Comparison of ENCODE assay signal across 8 mouse cellular contexts in genomic region chr13:108300346-108300950, GRCm38 (mm10). TPM values are rescaled to one million over a fixed set of nuclear protein-coding genes. Genes with fewer than 3 reads are reported as not detected.
DNase-seq lines count a peak whose midpoint lies in the region; ATAC-seq lines count a peak whose summit lies in the region.

No protein-coding gene starts in this region.

- H3K4me2 ChIP-seq in hindbrain, embryonic 13.5 days: no peak overlapping the region
- no peak overlapping the region for H3K4me2 ChIP-seq in intestine, embryonic 14.5 days (ENCODE audit: low read length)
- no peak overlapping the region for H3K4me2 ChIP-seq in heart, embryonic 11.5 days

- peaks cover 37% of the 10 kb centered on the region for H3K4me1 ChIP-seq in hindbrain, embryonic 10.5 days (replicated peaks)
- peaks cover 17% of the 10 kb centered on the region for H3K4me1 ChIP-seq in hindbrain, embryonic 13.5 days (replicated peaks)
- H3K4me1 ChIP-seq in intestine, embryonic 14.5 days (replicated peaks; ENCODE audit: control insufficient read depth, insufficient read depth, low read length): peaks cover 10% of the 10 kb centered on the region; the same call in 1 of the 2 replicates
- 0 out of 2 replicates have a peak, but pooled peaks cover 2% of the 10 kb centered on the region for H3K4me1 ChIP-seq in heart, embryonic 11.5 days (ENCODE audit: control insufficient read depth, insufficient read depth, low read length)

- DNase-seq in hindbrain, embryonic 10.5 days (ENCODE audit: low spot score): peak; percentile 45
- peak; percentile 15 for DNase-seq in NIH3T3 (ENCODE audit: low read depth)
- DNase-seq in intestine, embryonic 14.5 days (ENCODE audit: low spot score): peak; percentile 59
- DNase-seq in ovary, postnatal 36 days (ENCODE audit: low spot score): no peak
- DNase-seq in cerebellum, adult 11-12 months: no peak

- no peak overlapping the region for H3K9ac ChIP-seq in hindbrain, embryonic 13.5 days
- no peak overlapping the region for H3K9ac ChIP-seq in intestine, embryonic 14.5 days (ENCODE audit: low read length)
- H3K9ac ChIP-seq in heart, embryonic 11.5 days (ENCODE audit: low read depth, low read length): no peak overlapping the region

- 26% methylated on average over 5 of the region's 5 CpGs for WGBS in hindbrain, embryonic 10.5 days
- 22% methylated on average over 5 of the region's 5 CpGs for WGBS in hindbrain, embryonic 13.5 days
- 17% methylated on average over 5 of the region's 5 CpGs for WGBS in intestine, embryonic 14.5 days
- WGBS in heart, embryonic 11.5 days (ENCODE audit: insufficient replicate concordance): 10% methylated on average over 5 of the region's 5 CpGs

- no peaks in the 10 kb centered on the region for H3K9me3 ChIP-seq in hindbrain, embryonic 10.5 days
- H3K9me3 ChIP-seq in hindbrain, embryonic 13.5 days: no peaks in the 10 kb centered on the region
- no peaks in the 10 kb centered on the region for H3K9me3 ChIP-seq in intestine, embryonic 14.5 days (ENCODE audit: control insufficient read depth, low read length)
- no peaks in the 10 kb centered on the region for H3K9me3 ChIP-seq in heart, embryonic 11.5 days (replicated peaks; ENCODE audit: control insufficient read depth, low read length)

- H3K4me3 ChIP-seq in hindbrain, embryonic 10.5 days: no peak overlapping the region
- H3K4me3 ChIP-seq in hindbrain, embryonic 13.5 days: no peak overlapping the region
- H3K4me3 ChIP-seq in intestine, embryonic 14.5 days (ENCODE audit: low read depth, low read length): no peak overlapping the region
- no peak overlapping the region for H3K4me3 ChIP-seq in heart, embryonic 11.5 days (ENCODE audit: low read depth, low read length)

- no peak for ATAC-seq in hindbrain, embryonic 13.5 days (ENCODE audit: low FRiP score)
- 0 out of 2 replicates have a peak, but pooled peaks have one; percentile 16 for ATAC-seq in intestine, embryonic 14.5 days (replicated peaks; ENCODE audit: low FRiP score, low TSS enrichment, low read depth)
- ATAC-seq in megakaryocyte, adult 5-6 weeks (ENCODE audit: poor library complexity, severe bottlenecking): peak; percentile 17; the same call in 1 of the 2 replicates
- no peak for ATAC-seq in heart, embryonic 11.5 days (replicated peaks; ENCODE audit: insufficient number of reproducible peaks, low FRiP score, low TSS enrichment)

- no peaks in the 10 kb centered on the region for H3K27me3 ChIP-seq in hindbrain, embryonic 10.5 days (ENCODE audit: insufficient read depth, poor library complexity, severe bottlenecking)
- no peaks in the 10 kb centered on the region for H3K27me3 ChIP-seq in hindbrain, embryonic 13.5 days
- H3K27me3 ChIP-seq in intestine, embryonic 14.5 days (replicated peaks; ENCODE audit: control insufficient read depth, insufficient read depth, low read length): no peaks in the 10 kb centered on the region
- H3K27me3 ChIP-seq in heart, embryonic 11.5 days (ENCODE audit: control insufficient read depth, insufficient read depth, low read length): peaks cover 32% of the 10 kb centered on the region

- H3K36me3 ChIP-seq in hindbrain, embryonic 10.5 days: no peaks in the 10 kb centered on the region
- H3K36me3 ChIP-seq in hindbrain, embryonic 13.5 days: no peaks in the 10 kb centered on the region
- no peaks in the 10 kb centered on the region for H3K36me3 ChIP-seq in intestine, embryonic 14.5 days (ENCODE audit: control insufficient read depth, insufficient read depth, low read length)
- no peaks in the 10 kb centered on the region for H3K36me3 ChIP-seq in heart, embryonic 11.5 days (ENCODE audit: control insufficient read depth, insufficient read depth, low read length)

- peak overlapping the region; percentile 72 for H3K27ac ChIP-seq in hindbrain, embryonic 10.5 days
- H3K27ac ChIP-seq in hindbrain, embryonic 13.5 days: no peak overlapping the region
- H3K27ac ChIP-seq in intestine, embryonic 14.5 days (ENCODE audit: low read depth): no peak overlapping the region
- H3K27ac ChIP-seq in heart, embryonic 11.5 days (ENCODE audit: low read depth, low read length): no peak overlapping the region

RNA-seq across cellular contexts. Expression of gene Depdc1b, which starts 15.7 kb away (rescaled TPM):
- polyA plus RNA-seq in hindbrain, embryonic 10.5 days (2016; fragmentation: Nextera tagmentation; extraction: Ambion mirVana): 13.6 and 17.8 TPM in 2 replicates
- polyA plus RNA-seq in hindbrain, embryonic 13.5 days (2015; fragmentation: Nextera tagmentation; extraction: Ambion mirVana): 2.3 and 2.7 TPM in 2 replicates
- 7.3 and 8.3 TPM in 2 replicates for polyA plus RNA-seq in intestine, embryonic 14.5 days (2014; fragmentation: Nextera tagmentation; extraction: Ambion mirVana)
- 38.3 and 42.7 TPM in 2 replicates for total RNA-seq in megakaryocyte, adult 5-6 weeks (2015)
- 29.6 and 34.7 TPM in 2 replicates for total RNA-seq in megakaryocyte, adult 5-6 weeks (2017)
- 5.5 and 6.7 TPM in 2 replicates for polyA plus RNA-seq in heart, embryonic 11.5 days (2014; fragmentation: Nextera tagmentation; extraction: Ambion mirVana)

Comparison
In these comparisons a context has a peak if more than half of its experiments do, and no peak if none do; other contexts are left out.
1. DNase-seq: peak in hindbrain, embryonic 10.5 days (single experiment), NIH3T3 (single experiment) and intestine, embryonic 14.5 days (single experiment); none in ovary, postnatal 36 days (single experiment) and cerebellum, adult 11-12 months (single experiment).
2. ATAC-seq: peak in intestine, embryonic 14.5 days (single experiment) and megakaryocyte, adult 5-6 weeks (single experiment); none in hindbrain, embryonic 13.5 days (single experiment) and heart, embryonic 11.5 days (single experiment).